Mouse (Mus musculus) midbrain, embryonic 11.5 days (tissue): ENCODE data around the gene Gpt2. TPM values are rescaled to one million over a fixed set of nuclear protein-coding genes. Genes with fewer than 3 reads are reported as not detected.

ENCODE experiments used
- ATAC-seq: fragments of 200-750 bp; cut with Nextera tagmentation; 2 replicates; pipeline ENCODE4 v1.8.0; 2017; ENCODE audit warnings: moderate TSS enrichment, moderate library complexity; ENCODE audit not compliant: low FRiP score
- DNase-seq: peaks from one replicate; pipeline ENCODE4 v3.0.0; 2015; ENCODE audit warnings: low spot score; ENCODE audit errors: missing footprints
- H3K27ac ChIP-seq: fragments of 300-500 bp; sonication (generic); 2 replicates; pipeline ENCODE4 v1.5.1; 2014; ENCODE audit warnings: low read depth, low read length
- H3K27me3 ChIP-seq: fragments of 300-500 bp; sonication (generic); 2 replicates; pipeline ENCODE4 v1.6.1; 2014; ENCODE audit warnings: mild to moderate bottlenecking, low read length, moderate library complexity, mixed read lengths; ENCODE audit not compliant: control insufficient read depth, insufficient read depth
- H3K36me3 ChIP-seq: fragments of 300-500 bp; sonication (generic); 2 replicates; pipeline ENCODE4 v1.6.1; 2014; ENCODE audit warnings: mild to moderate bottlenecking, low read length, moderate library complexity, mixed read lengths; ENCODE audit not compliant: control insufficient read depth, insufficient read depth
- H3K4me1 ChIP-seq: fragments of 300-500 bp; sonication (generic); 2 replicates; pipeline ENCODE4 v1.6.1; 2014; ENCODE audit warnings: low read length; ENCODE audit not compliant: control insufficient read depth, insufficient read depth
- H3K4me2 ChIP-seq: fragments of 300-500 bp; sonication (generic); 2 replicates; pipeline ENCODE4 v1.6.1; 2014; ENCODE audit warnings: mild to moderate bottlenecking, moderate library complexity
- H3K4me3 ChIP-seq: fragments of 300-500 bp; sonication (generic); 2 replicates; pipeline ENCODE4 v1.5.1; 2014; ENCODE audit warnings: low read depth, low read length
- H3K9ac ChIP-seq: fragments of 300-500 bp; sonication (generic); 2 replicates; pipeline ENCODE4 v1.6.1; 2014; ENCODE audit warnings: low read length
- H3K9me3 ChIP-seq: fragments of 300-500 bp; sonication (generic); 2 replicates; pipeline ENCODE4 v1.6.1; 2016; ENCODE audit warnings: low read length; ENCODE audit not compliant: control insufficient read depth
- WGBS: fragments of 180-500 bp; shearing (Covaris S2); extraction: QIAGEN DNeasy Blood & Tissue Kit; methylation state at CpG from one replicate; pipeline ENCODE4 v1.1.7; 2014; 5-methylcytosine and 5-hydroxymethylcytosine counted together
- polyA plus RNA-seq: library from polyadenylated mRNA; unstranded; fragments of >200 nt; fragmentation: Nextera tagmentation; extraction: Ambion mirVana; gene quantifications from 2 replicates; pipeline ENCODE4 v1.2.1, GENCODE M21; 2014

Gene Gpt2
- polyA plus RNA-seq, 1 experiment from 2014 or later = 36.5 TPM

DNA sequence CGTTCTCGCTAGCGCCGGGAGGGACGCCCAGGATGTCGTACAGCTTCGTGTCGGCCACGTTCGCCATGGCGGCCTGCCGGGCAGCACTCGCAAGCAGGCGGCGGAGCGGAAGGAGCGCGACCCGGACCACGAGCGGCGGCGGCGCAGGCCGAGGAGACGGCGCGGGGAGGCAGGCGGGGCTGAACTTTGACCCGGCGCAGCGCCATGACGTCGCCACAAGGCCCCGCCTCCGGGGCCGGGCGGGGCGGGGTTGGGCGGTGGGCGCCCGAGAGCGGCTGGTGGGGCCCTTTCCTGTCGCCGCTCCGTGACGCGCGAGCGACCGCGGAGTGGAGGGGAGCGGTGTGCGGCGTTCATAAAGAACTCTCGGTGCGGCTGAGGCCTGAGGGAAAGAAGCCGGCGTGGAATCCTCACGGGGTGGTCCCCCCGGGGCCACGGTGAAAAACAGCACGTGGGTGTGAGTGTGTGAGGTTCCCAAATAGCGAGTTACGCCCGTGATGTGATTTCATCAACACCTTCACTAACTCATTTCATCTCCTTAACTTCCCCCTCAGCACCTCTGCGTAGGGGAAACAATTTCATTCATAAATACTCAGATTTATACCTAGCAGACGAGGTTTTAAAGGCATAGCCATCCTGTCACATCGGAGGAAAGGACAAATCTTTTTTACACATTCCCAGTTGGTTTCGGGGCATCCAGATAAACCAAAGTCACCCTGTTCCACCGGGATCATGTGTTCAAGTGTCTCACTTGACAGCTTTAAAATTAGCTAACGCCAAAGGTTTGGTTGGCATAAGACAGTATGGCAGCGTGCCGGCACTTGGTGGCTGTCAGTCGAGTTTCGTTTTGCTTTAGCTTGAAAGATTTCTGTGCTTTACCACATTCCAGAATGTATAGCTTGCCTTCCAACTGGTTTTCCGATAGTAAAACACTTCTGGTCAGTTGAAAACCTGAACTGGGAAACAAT lies 63.1 kb downstream of the Gpt2 start, which contains the start of gene Dnaja2:
Dnaja2 (minus strand) TSS at position 164 of the 965 bp plus-strand sequence.
- H3K4me3 ChIP-seq = peak within 1 kb of the TSS; percentile 96
- H3K27ac ChIP-seq = peak within 1 kb of the TSS; percentile 84
- WGBS = 2% methylated on average over 59 of the region's 77 CpGs
- H3K4me1 ChIP-seq = no peaks in the 10 kb centered on the region
- peak; percentile 95 for ATAC-seq
- peak within 1 kb of the TSS; percentile 91 for H3K4me2 ChIP-seq
- peak; percentile 100 for DNase-seq
- H3K27me3 ChIP-seq = no peaks in the 10 kb centered on the region
- H3K36me3 ChIP-seq = no peaks in the 10 kb centered on the region
- peak within 1 kb of the TSS; percentile 93 for H3K9ac ChIP-seq
- H3K9me3 ChIP-seq = no peaks in the 10 kb centered on the region

DNA sequence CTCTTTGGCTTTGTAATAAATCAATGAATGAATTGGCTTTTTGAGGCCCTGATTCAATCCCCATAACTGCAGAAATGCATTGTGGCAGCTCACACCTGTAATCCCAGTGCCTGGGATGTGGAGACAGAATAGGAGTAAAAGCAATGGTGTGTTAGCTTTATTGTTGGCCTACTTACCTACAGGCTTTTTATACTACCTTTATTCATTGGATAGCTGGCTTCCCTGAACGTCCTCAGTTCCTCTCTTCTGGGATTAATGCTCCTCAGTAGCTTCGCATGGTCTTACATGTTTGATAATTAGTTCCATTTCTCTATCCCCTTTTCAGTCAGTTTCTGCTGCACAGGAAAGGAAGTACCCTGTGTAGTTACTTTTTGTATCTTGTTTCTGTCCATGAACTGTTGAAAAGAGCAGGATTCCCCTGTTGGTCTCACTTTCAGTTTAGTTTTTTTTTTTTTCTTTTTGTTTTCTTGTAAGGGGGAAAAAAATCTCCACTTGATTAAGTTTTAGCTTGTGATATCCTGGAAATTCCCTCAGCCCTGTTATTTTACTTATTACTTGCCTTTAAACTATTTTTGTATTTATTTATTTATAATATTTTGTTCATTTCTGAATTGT lies 64.7 kb downstream of the Gpt2 start:
- DNase-seq = no peak
- 61% methylated on average over 2 of the region's 2 CpGs for WGBS

DNA sequence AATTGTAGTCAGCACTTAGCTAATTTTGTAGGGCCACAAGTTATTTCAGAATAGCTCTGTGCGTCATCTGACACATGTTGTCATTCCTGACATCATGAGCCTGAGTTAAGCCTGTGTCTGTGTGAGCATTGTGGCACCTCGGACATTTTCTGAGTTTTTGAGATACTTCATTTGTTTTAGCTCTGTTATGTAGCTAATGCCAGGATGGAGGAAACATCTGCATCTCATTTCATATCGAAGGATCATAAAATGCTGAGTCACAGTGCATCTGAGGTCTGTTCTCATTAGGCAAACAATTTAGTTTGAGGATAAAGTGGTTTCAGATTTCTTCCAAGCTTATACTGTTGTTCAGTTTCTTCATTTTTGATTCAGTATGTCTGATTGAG lies 65.2 kb downstream of the Gpt2 start:
- Histone ChIP-seq H3K4me3 (no peak overlapping the region), H3K4me2 (no peak overlapping the region), H3K36me3 (no peaks in the 10 kb centered on the region), H3K27me3 (no peaks in the 10 kb centered on the region), H3K27ac (no peak overlapping the region), H3K9ac (no peak overlapping the region), H3K4me1 (no peaks in the 10 kb centered on the region), H3K9me3 (no peaks in the 10 kb centered on the region)
- DNase-seq = no peak
- no peak for ATAC-seq
- WGBS = 87% methylated on average over 3 of the region's 3 CpGs

More for the DNA sequence above, 64.7 kb downstream of the Gpt2 start:
- Histone ChIP-seq H3K27me3 (no peaks in the 10 kb centered on the region), H3K9ac (no peak overlapping the region), H3K4me1 (no peaks in the 10 kb centered on the region), H3K9me3 (no peaks in the 10 kb centered on the region), H3K4me3 (no peak overlapping the region), H3K27ac (no peak overlapping the region), H3K4me2 (no peak overlapping the region), H3K36me3 (no peaks in the 10 kb centered on the region)
- ATAC-seq = no peak

DNA sequence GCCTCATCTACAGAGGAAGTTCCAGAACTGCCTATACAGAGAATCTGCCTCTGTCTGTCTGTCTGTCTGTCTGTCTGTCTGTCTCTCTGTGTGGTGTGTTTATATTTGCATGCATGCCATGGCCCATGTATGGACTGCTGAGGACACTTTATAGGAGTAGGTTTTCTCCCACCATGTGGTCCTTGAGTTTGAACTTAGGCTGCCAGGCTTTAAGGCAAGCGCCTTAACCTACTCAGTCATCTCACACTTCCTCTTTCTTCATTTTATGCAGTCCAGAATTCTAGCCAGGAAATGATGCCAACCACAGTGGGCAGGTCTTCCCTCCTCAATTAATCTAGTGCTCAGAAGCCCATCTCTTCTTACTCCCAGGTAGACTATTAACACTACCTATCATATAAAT lies 66.8 kb downstream of the Gpt2 start:
- no peak for ATAC-seq
- no peaks in the 10 kb centered on the region for H3K27me3 ChIP-seq
- no peak overlapping the region for H3K4me3 ChIP-seq
- no peaks in the 10 kb centered on the region for H3K9me3 ChIP-seq
- no peaks in the 10 kb centered on the region for H3K4me1 ChIP-seq
- no peak for DNase-seq
- H3K27ac ChIP-seq = no peak overlapping the region
- H3K4me2 ChIP-seq = no peak overlapping the region
- H3K36me3 ChIP-seq = no peaks in the 10 kb centered on the region
- whole genome bisulfite sequencing = 81% methylated on average over 1 of the region's 1 CpGs
- H3K9ac ChIP-seq = no peak overlapping the region

DNA sequence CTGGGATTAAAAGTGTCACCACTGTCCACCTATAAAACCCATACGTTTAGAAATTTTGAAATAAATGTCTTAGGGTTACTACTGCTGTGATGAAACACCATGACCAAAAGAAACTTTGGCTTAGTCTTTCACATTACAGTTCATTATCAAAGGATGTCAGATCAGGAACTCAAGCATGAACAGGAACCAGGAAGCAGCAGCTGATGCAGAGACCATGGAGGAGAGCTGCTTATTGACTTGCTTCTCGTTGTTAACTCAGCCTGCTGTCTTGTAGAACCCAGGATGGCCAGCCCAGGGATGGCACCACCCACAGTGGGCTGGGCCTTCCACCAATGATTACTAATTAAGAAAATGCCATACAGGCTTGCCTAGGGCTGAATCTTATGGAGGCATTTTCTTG lies 67.6 kb downstream of the Gpt2 start:
- Histone ChIP-seq H3K4me3 (no peak overlapping the region), H3K36me3 (no peaks in the 10 kb centered on the region), H3K9ac (no peak overlapping the region), H3K27me3 (no peaks in the 10 kb centered on the region), H3K27ac (no peak overlapping the region), H3K9me3 (no peaks in the 10 kb centered on the region), H3K4me1 (no peaks in the 10 kb centered on the region), H3K4me2 (no peak overlapping the region)
- DNase-seq (no peak), ATAC-seq (no peak)
- WGBS = 74% methylated on average over 2 of the region's 2 CpGs

DNA sequence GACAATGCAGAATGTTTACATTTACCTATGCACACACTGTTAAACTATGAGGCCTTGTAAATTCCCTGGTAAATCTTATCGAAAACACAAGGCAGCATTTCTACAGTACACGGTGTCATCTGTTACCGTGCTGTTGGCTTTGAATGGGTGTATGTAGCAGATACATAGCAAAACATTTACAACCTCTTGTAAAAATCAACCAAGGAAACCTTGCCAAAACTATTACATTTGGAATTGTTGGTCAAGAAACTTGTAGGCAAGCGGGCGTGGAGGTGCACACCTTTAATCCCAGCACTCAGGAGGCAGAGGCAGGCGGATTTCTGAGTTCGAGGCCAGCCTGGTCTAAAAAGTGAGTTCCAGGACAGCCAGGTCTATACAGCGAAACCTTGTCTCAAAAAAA lies 71.0 kb downstream of the Gpt2 start:
- ATAC-seq (no peak), DNase-seq (no peak)
- Histone ChIP-seq H3K27ac (no peak overlapping the region), H3K9me3 (no peaks in the 10 kb centered on the region), H3K4me1 (no peaks in the 10 kb centered on the region), H3K4me2 (no peak overlapping the region), H3K36me3 (no peaks in the 10 kb centered on the region), H3K9ac (no peak overlapping the region), H3K27me3 (no peaks in the 10 kb centered on the region), H3K4me3 (no peak overlapping the region)
- WGBS = 94% methylated on average over 8 of the region's 8 CpGs

DNA sequence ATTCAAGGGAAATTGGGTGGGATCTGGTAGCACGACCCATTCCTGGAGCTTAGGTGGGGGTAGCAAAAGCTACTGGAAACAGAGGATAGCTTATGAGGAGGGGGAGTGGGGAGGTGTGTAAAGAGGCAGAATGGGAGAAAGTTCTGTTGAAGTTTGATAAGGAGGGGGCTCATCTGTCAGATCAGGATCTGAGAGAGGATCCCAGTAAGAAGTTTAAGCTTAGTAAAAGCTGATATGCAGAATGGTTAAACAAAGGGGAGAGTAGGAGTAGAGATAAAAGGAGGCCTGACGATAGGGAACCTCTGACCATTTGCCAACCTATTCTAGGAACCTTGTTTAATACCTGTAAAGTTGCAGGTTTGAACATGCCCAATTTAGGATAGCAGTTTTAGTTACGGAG lies 72.8 kb downstream of the Gpt2 start:
- H3K4me1 ChIP-seq = no peaks in the 10 kb centered on the region
- no peaks in the 10 kb centered on the region for H3K36me3 ChIP-seq
- no peak overlapping the region for H3K4me3 ChIP-seq
- ATAC-seq (no peak), DNase-seq (no peak)
- H3K4me2 ChIP-seq = no peak overlapping the region
- no peak overlapping the region for H3K9ac ChIP-seq
- no peak overlapping the region for H3K27ac ChIP-seq
- 88% methylated on average over 3 of the region's 3 CpGs for WGBS
- no peaks in the 10 kb centered on the region for H3K9me3 ChIP-seq
- H3K27me3 ChIP-seq = no peaks in the 10 kb centered on the region

DNA sequence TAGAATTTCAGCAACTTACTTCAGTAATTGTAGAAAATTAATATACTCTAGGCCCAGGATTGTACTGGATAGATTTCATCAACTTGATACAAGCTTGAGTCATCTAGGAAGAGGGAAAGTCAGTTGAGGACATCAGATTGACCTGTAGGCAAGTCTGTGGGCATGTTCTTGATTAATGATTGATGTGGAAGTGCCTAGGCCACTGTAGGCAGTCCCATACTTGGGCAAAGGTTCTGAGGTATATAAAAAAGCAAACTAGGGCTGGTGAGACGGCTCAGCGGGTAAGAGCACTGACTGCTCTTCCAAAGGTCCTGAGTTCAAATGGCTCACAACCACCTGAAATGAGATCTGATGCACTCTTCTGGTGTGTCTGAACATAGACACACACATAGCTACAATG lies 75.4 kb downstream of the Gpt2 start:
- Histone ChIP-seq H3K4me1 (no peaks in the 10 kb centered on the region), H3K36me3 (no peaks in the 10 kb centered on the region), H3K9ac (no peak overlapping the region), H3K27ac (no peak overlapping the region), H3K4me2 (no peak overlapping the region), H3K9me3 (no peaks in the 10 kb centered on the region), H3K4me3 (no peak overlapping the region), H3K27me3 (no peaks in the 10 kb centered on the region)
- WGBS = 94% methylated on average over 2 of the region's 2 CpGs
- ATAC-seq (no peak), DNase-seq (no peak)

DNA sequence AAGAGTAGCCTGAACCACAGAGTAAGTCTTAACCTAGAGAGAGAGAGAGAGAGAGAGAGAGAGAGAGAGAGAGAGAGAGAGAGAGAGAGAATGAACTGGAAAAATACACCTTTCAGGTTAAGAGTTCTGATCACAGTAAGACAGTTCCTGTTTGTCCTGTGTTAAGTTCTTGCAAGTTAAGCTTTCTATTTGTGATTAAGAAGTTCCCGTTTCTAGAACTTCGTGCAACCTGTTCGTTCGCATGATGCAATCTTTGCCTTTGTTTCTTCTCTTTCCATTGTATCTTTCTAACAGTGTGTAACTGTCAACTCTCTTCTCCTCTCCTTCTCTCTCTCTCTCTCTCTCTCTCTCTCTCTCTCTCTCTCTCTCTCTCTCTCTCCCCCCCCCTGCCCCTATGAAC lies 78.1 kb downstream of the Gpt2 start:
- no peaks in the 10 kb centered on the region for H3K27me3 ChIP-seq
- no peak overlapping the region for H3K9ac ChIP-seq
- no peak overlapping the region for H3K4me3 ChIP-seq
- ATAC-seq (no peak), DNase-seq (no peak)
- no peaks in the 10 kb centered on the region for H3K9me3 ChIP-seq
- H3K4me2 ChIP-seq = no peak overlapping the region
- H3K27ac ChIP-seq = no peak overlapping the region
- H3K36me3 ChIP-seq = no peaks in the 10 kb centered on the region
- no peaks in the 10 kb centered on the region for H3K4me1 ChIP-seq
- 87% methylated on average over 4 of the region's 4 CpGs for WGBS
